Mouse (Mus musculus) forebrain, embryonic 12.5 days (tissue): ENCODE measurements around the gene Tpd52l1. TPM values are rescaled to one million over a fixed set of nuclear protein-coding genes. Genes with fewer than 3 reads are reported as not detected.

Source experiments
- ATAC-seq: fragments of 200-750 bp; cut with Nextera tagmentation; 2 replicates; pipeline ENCODE4 v1.8.0; 2017; ENCODE audit warnings: moderate TSS enrichment; ENCODE audit not compliant: low FRiP score
- H3K27ac ChIP-seq: fragments of 300-500 bp; sonication (generic); 2 replicates; pipeline ENCODE4 v1.5.1; 2016; ENCODE audit warnings: mild to moderate bottlenecking
- H3K27me3 ChIP-seq: fragments of 300-500 bp; sonication (generic); 2 replicates; pipeline ENCODE4 v1.6.1; 2016; ENCODE audit warnings: mild to moderate bottlenecking
- H3K36me3 ChIP-seq: fragments of 300-500 bp; sonication (generic); replicated peaks from 2 replicates; pipeline ENCODE4 v1.6.1; 2016; ENCODE audit warnings: mild to moderate bottlenecking
- H3K4me1 ChIP-seq: fragments of 300-500 bp; sonication (generic); 2 replicates; pipeline ENCODE4 v1.6.1; 2016
- H3K4me2 ChIP-seq: fragments of 300-500 bp; sonication (generic); 2 replicates; pipeline ENCODE4 v1.6.1; 2016; ENCODE audit warnings: mild to moderate bottlenecking, moderate library complexity
- H3K4me3 ChIP-seq: fragments of 300-500 bp; sonication (generic); replicated peaks from 2 replicates; pipeline ENCODE4 v1.5.1; 2016; ENCODE audit warnings: mild to moderate bottlenecking
- H3K9ac ChIP-seq: fragments of 300-500 bp; sonication (generic); 2 replicates; pipeline ENCODE4 v1.6.1; 2016; ENCODE audit warnings: mild to moderate bottlenecking
- H3K9me3 ChIP-seq: fragments of 300-500 bp; sonication (generic); 2 replicates; pipeline ENCODE4 v1.6.1; 2016
- WGBS: fragments of 180-500 bp; shearing (Covaris S2); methylation state at CpG from one replicate; pipeline ENCODE4 v1.1.7; 2016; 5-methylcytosine and 5-hydroxymethylcytosine counted together
- polyA plus RNA-seq: library from polyadenylated mRNA; unstranded; fragments of >200 nt; fragmentation: Nextera tagmentation; extraction: Ambion mirVana; gene quantifications from 2 replicates; pipeline ENCODE4 v1.2.1, GENCODE M21; 2016

Tpd52l1 gene
- polyA plus RNA-seq: 14.8 and 16.6 TPM in 2 replicates

DNA sequence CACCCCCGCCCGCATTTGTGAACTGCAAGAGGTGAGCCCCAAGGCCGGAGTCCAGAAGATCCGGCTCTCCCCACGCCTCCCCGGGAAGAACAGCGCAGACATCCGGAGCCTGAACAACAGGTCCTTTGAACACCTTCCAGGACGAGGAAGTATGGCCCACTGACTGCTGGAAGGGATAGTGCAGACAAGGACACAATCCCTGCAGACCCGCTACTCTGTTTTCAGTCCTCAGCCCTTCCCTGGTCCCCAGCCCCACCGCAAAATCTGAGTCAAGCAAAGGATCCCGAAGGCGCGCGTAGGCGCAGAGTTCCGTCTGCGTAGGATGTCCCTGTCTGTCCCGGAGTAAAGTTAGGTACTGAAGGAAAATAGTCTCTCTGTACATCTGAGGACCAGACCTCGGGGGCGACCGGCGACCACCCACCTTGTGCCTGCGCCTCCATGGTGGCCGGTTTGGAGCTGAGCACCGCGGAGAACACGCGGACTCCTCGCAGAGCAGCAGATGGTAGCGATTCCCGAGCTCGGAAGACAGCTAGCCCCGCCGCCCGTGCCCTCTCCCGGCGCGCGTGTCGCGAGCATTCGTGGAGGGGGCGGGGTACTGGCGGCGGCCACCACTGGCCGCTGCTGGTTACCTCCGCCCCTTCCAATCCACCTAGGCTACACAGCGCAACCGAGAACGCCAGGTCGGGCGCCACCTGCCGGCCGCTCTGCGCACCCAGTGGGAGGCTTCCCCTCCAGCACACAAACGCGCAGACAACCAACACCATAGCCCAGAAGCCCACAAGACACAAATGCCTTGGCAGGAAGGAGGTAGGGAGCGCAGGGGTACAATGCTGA is at the start of gene Tpd52l1:
Tpd52l1 (minus strand) TSS at position 668 of the 834 bp plus-strand sequence.
- no peak within 1 kb of the TSS for H3K27ac ChIP-seq
- peak within 1 kb of the TSS; percentile 69 for H3K4me3 ChIP-seq
- H3K9me3 ChIP-seq: no peaks in the 10 kb centered on the region
- no peaks in the 10 kb centered on the region for H3K27me3 ChIP-seq
- peak; percentile 99 for ATAC-seq
- H3K9ac ChIP-seq: peak within 1 kb of the TSS; percentile 62
- H3K4me2 ChIP-seq: peak within 1 kb of the TSS; percentile 82
- peaks cover 6% of the 10 kb centered on the region for H3K4me1 ChIP-seq
- WGBS: 2% methylated on average over 59 of the region's 59 CpGs
- no peaks in the 10 kb centered on the region for H3K36me3 ChIP-seq

GRCm38 (mm10) chr10:31494296-31494695 is 48.5 kb upstream of the Tpd52l1 start:
- H3K36me3 ChIP-seq: no peaks in the 10 kb centered on the region
- no peak overlapping the region for H3K27ac ChIP-seq
- no peaks in the 10 kb centered on the region for H3K27me3 ChIP-seq
- H3K9ac ChIP-seq: no peak overlapping the region
- whole genome bisulfite sequencing: 89% methylated on average over 1 of the region's 1 CpGs
- no peaks in the 10 kb centered on the region for H3K4me1 ChIP-seq
- ATAC-seq: no peak
- no peak overlapping the region for H3K4me3 ChIP-seq
- no peaks in the 10 kb centered on the region for H3K9me3 ChIP-seq
- no peak overlapping the region for H3K4me2 ChIP-seq

GRCm38 (mm10) chr10:31467043-31467898 is 21.5 kb upstream of the Tpd52l1 start:
- no peak for ATAC-seq

GRCm38 (mm10) chr10:31465840-31466541 is 20.2 kb upstream of the Tpd52l1 start:
- Histone ChIP-seq H3K36me3 (no peaks in the 10 kb centered on the region), H3K27ac (no peak overlapping the region), H3K4me3 (no peak overlapping the region), H3K9ac (no peak overlapping the region), H3K4me1 (no peaks in the 10 kb centered on the region), H3K9me3 (no peaks in the 10 kb centered on the region), H3K4me2 (no peak overlapping the region), H3K27me3 (no peaks in the 10 kb centered on the region)
- WGBS: 90% methylated on average over 6 of the region's 6 CpGs
- no peak for ATAC-seq

More at GRCm38 (mm10) chr10:31467043-31467898, 21.5 kb upstream of the Tpd52l1 start:
- Histone ChIP-seq H3K4me1 (no peaks in the 10 kb centered on the region), H3K9ac (no peak overlapping the region), H3K4me2 (no peak overlapping the region), H3K36me3 (no peaks in the 10 kb centered on the region), H3K27ac (no peak overlapping the region), H3K4me3 (no peak overlapping the region), H3K27me3 (no peaks in the 10 kb centered on the region), H3K9me3 (no peaks in the 10 kb centered on the region)
- 82% methylated on average over 10 of the region's 10 CpGs for WGBS

DNA sequence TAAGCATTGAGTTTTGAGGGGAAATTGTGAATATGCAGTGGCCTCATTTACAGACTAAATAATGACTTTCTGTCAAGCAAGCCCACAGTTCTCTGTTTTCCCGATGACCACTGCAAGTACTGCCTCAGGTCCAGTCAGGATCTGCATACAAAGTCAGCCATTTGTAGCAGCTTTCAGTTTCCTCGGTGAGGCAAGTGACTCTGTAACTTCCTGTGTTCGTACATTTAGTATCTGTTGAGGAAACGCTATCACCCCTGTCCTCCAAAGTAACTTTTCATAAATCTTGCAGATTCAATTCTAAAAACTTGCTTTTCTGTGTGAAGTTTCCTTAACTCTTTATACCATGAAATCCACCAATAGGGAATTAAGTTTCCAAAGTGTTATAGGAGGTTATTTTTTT is 19.7 kb upstream of the Tpd52l1 start:
- no peaks in the 10 kb centered on the region for H3K4me1 ChIP-seq
- ATAC-seq: no peak
- 93% methylated on average over 4 of the region's 4 CpGs for WGBS
- H3K27ac ChIP-seq: no peak overlapping the region
- no peak overlapping the region for H3K4me2 ChIP-seq
- H3K9me3 ChIP-seq: no peaks in the 10 kb centered on the region
- H3K9ac ChIP-seq: no peak overlapping the region
- H3K36me3 ChIP-seq: no peaks in the 10 kb centered on the region
- H3K4me3 ChIP-seq: no peak overlapping the region
- H3K27me3 ChIP-seq: no peaks in the 10 kb centered on the region

- no peak for ATAC-seq
- Histone ChIP-seq H3K9me3 (no peaks in the 10 kb centered on the region), H3K4me1 (no peaks in the 10 kb centered on the region), H3K27me3 (no peaks in the 10 kb centered on the region), H3K9ac (no peak overlapping the region), H3K27ac (no peak overlapping the region), H3K36me3 (no peaks in the 10 kb centered on the region), H3K4me2 (no peak overlapping the region), H3K4me3 (no peak overlapping the region)
- 92% methylated on average over 2 of the region's 2 CpGs for WGBS
Observed at GRCm38 (mm10) chr10:31463044-31463443, 17.3 kb upstream of the Tpd52l1 start.

- 38% methylated on average over 1 of the region's 1 CpGs for WGBS
- Histone ChIP-seq H3K4me3 (no peak overlapping the region), H3K9me3 (no peaks in the 10 kb centered on the region), H3K27me3 (no peaks in the 10 kb centered on the region), H3K36me3 (no peaks in the 10 kb centered on the region), H3K4me2 (no peak overlapping the region), H3K9ac (no peak overlapping the region), H3K4me1 (no peaks in the 10 kb centered on the region), H3K27ac (no peak overlapping the region)
- ATAC-seq: no peak
Observed at GRCm38 (mm10) chr10:31456806-31457205, 11.0 kb upstream of the Tpd52l1 start.

DNA sequence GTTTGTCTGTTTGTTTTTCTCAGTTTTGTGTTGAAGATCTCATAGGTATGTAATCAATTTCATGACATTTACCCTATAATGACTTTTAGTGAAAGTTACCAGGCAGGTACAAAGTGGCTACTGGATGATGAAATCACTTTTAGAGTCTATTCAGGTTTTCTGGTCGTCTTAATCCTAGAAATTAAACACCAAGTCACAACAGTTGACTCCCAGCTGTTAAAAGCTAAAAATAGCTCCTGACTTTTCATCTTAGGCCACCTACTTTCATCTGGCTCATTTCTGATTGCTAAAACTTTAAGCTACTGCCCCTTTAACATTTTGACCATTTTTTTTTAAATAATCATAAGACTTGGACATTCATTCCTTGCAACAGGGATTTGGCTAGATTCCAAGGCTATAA is 1.3 kb upstream of the Tpd52l1 start:
- WGBS: 54% methylated on average over 1 of the region's 1 CpGs

DNA sequence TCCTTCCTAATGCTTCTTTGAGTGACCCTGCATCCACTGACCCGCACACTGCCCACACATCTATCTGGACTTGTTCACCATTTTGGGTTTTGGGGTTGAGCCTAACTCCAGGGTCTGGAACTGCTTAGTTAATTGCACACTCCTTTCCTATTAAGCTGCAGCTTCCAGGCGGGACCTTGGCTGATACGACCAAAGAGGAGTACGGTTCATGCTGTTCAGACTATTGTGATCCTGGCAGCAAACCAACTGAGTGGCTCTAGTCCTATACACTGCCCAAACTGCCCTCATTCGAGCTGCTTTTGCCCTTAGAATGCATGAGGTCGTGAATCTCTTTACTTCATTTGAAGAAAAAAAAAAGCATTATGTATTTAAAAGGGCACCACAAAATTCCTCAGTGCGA is 1.6 kb downstream of the Tpd52l1 start:
- WGBS: 66% methylated on average over 7 of the region's 7 CpGs

More for the DNA sequence above, 1.3 kb upstream of the Tpd52l1 start:
- ATAC-seq: no peak
- Histone ChIP-seq H3K36me3 (no peaks in the 10 kb centered on the region), H3K9me3 (no peaks in the 10 kb centered on the region), H3K4me2 (no peak overlapping the region), H3K4me3 (no peak overlapping the region), H3K27me3 (no peaks in the 10 kb centered on the region), H3K27ac (no peak overlapping the region), H3K9ac (no peak overlapping the region), H3K4me1 (peaks cover 6% of the 10 kb centered on the region)

GRCm38 (mm10) chr10:31441491-31441890 is 4.3 kb downstream of the Tpd52l1 start:
- Histone ChIP-seq H3K9ac (no peak overlapping the region), H3K4me3 (no peak overlapping the region), H3K9me3 (no peaks in the 10 kb centered on the region), H3K27ac (no peak overlapping the region), H3K4me2 (no peak overlapping the region), H3K4me1 (peaks cover 6% of the 10 kb centered on the region), H3K36me3 (no peaks in the 10 kb centered on the region), H3K27me3 (no peaks in the 10 kb centered on the region)
- no peak for ATAC-seq

More for the DNA sequence above, 1.6 kb downstream of the Tpd52l1 start:
- Histone ChIP-seq H3K9me3 (no peaks in the 10 kb centered on the region), H3K4me3 (no peak overlapping the region), H3K9ac (no peak overlapping the region), H3K4me2 (no peak overlapping the region), H3K27me3 (no peaks in the 10 kb centered on the region), H3K27ac (no peak overlapping the region), H3K4me1 (peaks cover 6% of the 10 kb centered on the region), H3K36me3 (no peaks in the 10 kb centered on the region)
- no peak for ATAC-seq

DNA sequence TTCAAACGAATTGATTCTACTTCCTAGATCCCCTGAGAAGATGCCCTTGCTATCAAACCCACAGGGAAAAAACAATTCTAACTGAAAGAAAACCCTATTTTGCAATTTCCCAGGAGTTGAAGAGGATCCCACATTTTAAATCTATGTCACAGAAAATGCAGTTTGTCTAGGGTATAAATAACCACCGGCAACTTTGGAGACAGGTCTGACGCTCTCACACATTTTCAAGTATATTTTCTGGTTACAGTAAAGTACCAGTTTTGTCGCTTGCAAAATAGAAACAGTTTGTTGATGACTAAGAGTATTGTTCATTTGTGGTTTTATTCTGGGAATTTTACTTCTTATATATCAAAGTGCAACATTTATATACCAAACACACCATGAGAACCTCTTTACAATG is 9.7 kb downstream of the Tpd52l1 start:
- WGBS: 81% methylated on average over 4 of the region's 4 CpGs
- H3K9ac ChIP-seq: no peak overlapping the region
- H3K4me2 ChIP-seq: no peak overlapping the region
- H3K36me3 ChIP-seq: no peaks in the 10 kb centered on the region
- H3K27me3 ChIP-seq: no peaks in the 10 kb centered on the region
- no peak overlapping the region for H3K4me3 ChIP-seq
- no peaks in the 10 kb centered on the region for H3K9me3 ChIP-seq
- ATAC-seq: no peak
- H3K27ac ChIP-seq: no peak overlapping the region
- H3K4me1 ChIP-seq: no peaks in the 10 kb centered on the region

GRCm38 (mm10) chr10:31417956-31418355 is 27.8 kb downstream of the Tpd52l1 start:
- Histone ChIP-seq H3K4me2 (no peak overlapping the region), H3K4me1 (no peaks in the 10 kb centered on the region), H3K9me3 (no peaks in the 10 kb centered on the region), H3K9ac (no peak overlapping the region), H3K27ac (no peak overlapping the region), H3K36me3 (no peaks in the 10 kb centered on the region), H3K4me3 (no peak overlapping the region), H3K27me3 (no peaks in the 10 kb centered on the region)
- no peak for ATAC-seq
